Mouse (Mus musculus) intestine, embryonic 14.5 days (tissue): Measurements from ENCODE around the gene Chst8. TPM values are rescaled to one million over a fixed set of nuclear protein-coding genes. Genes with fewer than 3 reads are reported as not detected.

ENCODE experiments used
- ATAC-seq: fragments of 200-750 bp; cut with Nextera tagmentation; replicated peaks from 2 replicates; pipeline ENCODE4 v1.8.0; 2017; ENCODE audit warnings: low read depth, moderate number of reproducible peaks, moderate TSS enrichment, moderate library complexity; ENCODE audit not compliant: low FRiP score, low TSS enrichment
- DNase-seq: peaks from one replicate; pipeline ENCODE4 v3.0.0-alpha.2; 2018; ENCODE audit warnings: low spot score
- H3K27ac ChIP-seq: fragments of 300-500 bp; sonication (generic); 2 replicates; pipeline ENCODE4 v1.5.1; 2014; ENCODE audit warnings: low read depth, mild to moderate bottlenecking, control low read depth
- H3K27me3 ChIP-seq: fragments of 300-500 bp; sonication (generic); replicated peaks from 2 replicates; pipeline ENCODE4 v1.6.1; 2014; ENCODE audit warnings: low read length, control low read depth; ENCODE audit not compliant: control insufficient read depth, insufficient read depth
- H3K36me3 ChIP-seq: fragments of 300-500 bp; sonication (generic); 2 replicates; pipeline ENCODE4 v1.6.1; 2014; ENCODE audit warnings: low read length, control low read depth; ENCODE audit not compliant: control insufficient read depth, insufficient read depth
- H3K4me1 ChIP-seq: fragments of 300-500 bp; sonication (generic); replicated peaks from 2 replicates; pipeline ENCODE4 v1.6.1; 2014; ENCODE audit warnings: low read length, control low read depth, mixed read lengths; ENCODE audit not compliant: control insufficient read depth, insufficient read depth
- H3K4me2 ChIP-seq: fragments of 300-500 bp; sonication (generic); 2 replicates; pipeline ENCODE4 v1.6.1; 2014; ENCODE audit warnings: low read length
- H3K4me3 ChIP-seq: fragments of 300-500 bp; sonication (generic); 2 replicates; pipeline ENCODE4 v1.5.1; 2014; ENCODE audit warnings: low read depth, low read length, control low read depth, mixed read lengths
- H3K9ac ChIP-seq: fragments of 300-500 bp; sonication (generic); 2 replicates; pipeline ENCODE4 v1.6.1; 2014; ENCODE audit warnings: mild to moderate bottlenecking, low read length
- H3K9me3 ChIP-seq: fragments of 300-500 bp; sonication (generic); 2 replicates; pipeline ENCODE4 v1.6.1; 2016; ENCODE audit warnings: low read length, control low read depth; ENCODE audit not compliant: control insufficient read depth
- WGBS: fragments of 180-500 bp; shearing (Covaris S2); extraction: QIAGEN DNeasy Blood & Tissue Kit; methylation state at CpG from one replicate; pipeline ENCODE4 v1.1.7; 2014; 5-methylcytosine and 5-hydroxymethylcytosine counted together
- polyA plus RNA-seq: library from polyadenylated mRNA; unstranded; fragments of >200 nt; fragmentation: Nextera tagmentation; extraction: Ambion mirVana; gene quantifications from 2 replicates; pipeline ENCODE4 v1.2.1, GENCODE M21; 2014

Gene Chst8
- polyA plus RNA-seq, 1 experiment from 2014 or later = 2.8 TPM

DNA sequence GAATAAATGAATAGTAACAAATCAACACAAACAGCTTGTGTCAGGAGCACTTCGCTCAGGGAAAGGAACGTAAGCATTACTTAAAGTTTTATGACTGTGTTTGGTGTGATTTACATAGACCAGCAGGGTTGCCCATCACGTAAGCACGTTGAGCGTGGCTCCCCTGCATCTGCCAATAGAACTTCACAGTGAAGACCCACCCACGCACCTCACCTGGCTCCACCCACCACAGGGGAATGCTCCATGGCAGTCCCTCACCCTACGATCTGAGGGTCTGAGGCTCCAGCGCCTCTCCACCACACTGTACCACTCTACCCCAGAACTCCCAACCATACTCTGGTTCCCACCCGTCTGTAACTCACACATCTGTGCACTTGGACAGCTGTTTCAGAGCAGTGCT lies 67.1 kb downstream of the Chst8 start:
- no peak for DNase-seq

GRCm38 (mm10) chr7:34744994-34745393 lies 67.5 kb downstream of the Chst8 start:
- Histone ChIP-seq H3K9ac (no peak overlapping the region), H3K36me3 (no peaks in the 10 kb centered on the region), H3K27ac (no peak overlapping the region), H3K27me3 (no peaks in the 10 kb centered on the region), H3K9me3 (no peaks in the 10 kb centered on the region), H3K4me1 (peaks cover 12% of the 10 kb centered on the region; the same call in 1 of the 2 replicates), H3K4me2 (no peak overlapping the region), H3K4me3 (no peak overlapping the region)
- ATAC-seq = no peak
- DNase-seq = no peak
- WGBS = 86% methylated on average over 8 of the region's 8 CpGs

More for the DNA sequence above, 67.1 kb downstream of the Chst8 start:
- WGBS = 69% methylated on average over 9 of the region's 9 CpGs
- no peaks in the 10 kb centered on the region for H3K9me3 ChIP-seq
- H3K4me2 ChIP-seq = no peak overlapping the region
- H3K27me3 ChIP-seq = no peaks in the 10 kb centered on the region
- peaks cover 12% of the 10 kb centered on the region; the same call in 1 of the 2 replicates for H3K4me1 ChIP-seq
- H3K27ac ChIP-seq = peak overlapping the region; percentile 71; the same call in 1 of the 2 replicates
- no peak overlapping the region for H3K4me3 ChIP-seq
- ATAC-seq = peak; percentile 45; the same call in 1 of the 2 replicates
- H3K9ac ChIP-seq = no peak overlapping the region
- no peaks in the 10 kb centered on the region for H3K36me3 ChIP-seq

GRCm38 (mm10) chr7:34743411-34744085 lies 69.0 kb downstream of the Chst8 start:
- 79% methylated on average over 8 of the region's 8 CpGs for WGBS
- Histone ChIP-seq H3K4me2 (no peak overlapping the region), H3K27me3 (no peaks in the 10 kb centered on the region), H3K4me1 (peaks cover 12% of the 10 kb centered on the region; the same call in 1 of the 2 replicates), H3K4me3 (no peak overlapping the region), H3K27ac (no peak overlapping the region), H3K9ac (no peak overlapping the region), H3K9me3 (0 out of 2 replicates have a peak, but pooled peaks cover 3% of the 10 kb centered on the region), H3K36me3 (no peaks in the 10 kb centered on the region)
- no peak for ATAC-seq
- no peak for DNase-seq

GRCm38 (mm10) chr7:34739371-34739770 lies 73.1 kb downstream of the Chst8 start:
- Histone ChIP-seq H3K27me3 (no peaks in the 10 kb centered on the region), H3K4me2 (no peak overlapping the region), H3K4me1 (no peaks in the 10 kb centered on the region), H3K36me3 (no peaks in the 10 kb centered on the region), H3K27ac (no peak overlapping the region), H3K4me3 (no peak overlapping the region), H3K9ac (no peak overlapping the region), H3K9me3 (0 out of 2 replicates have a peak, but pooled peaks cover 3% of the 10 kb centered on the region)
- 94% methylated on average over 8 of the region's 8 CpGs for WGBS
- ATAC-seq (no peak), DNase-seq (no peak)

- Histone ChIP-seq H3K4me2 (no peak overlapping the region), H3K9me3 (0 out of 2 replicates have a peak, but pooled peaks cover 3% of the 10 kb centered on the region), H3K27ac (no peak overlapping the region), H3K36me3 (no peaks in the 10 kb centered on the region), H3K4me1 (no peaks in the 10 kb centered on the region), H3K27me3 (no peaks in the 10 kb centered on the region), H3K9ac (no peak overlapping the region), H3K4me3 (no peak overlapping the region)
- ATAC-seq (no peak), DNase-seq (peak; percentile 48)
- WGBS = 66% methylated on average over 6 of the region's 6 CpGs
Observed at GRCm38 (mm10) chr7:34737206-34737605, 75.3 kb downstream of the Chst8 start.

DNA sequence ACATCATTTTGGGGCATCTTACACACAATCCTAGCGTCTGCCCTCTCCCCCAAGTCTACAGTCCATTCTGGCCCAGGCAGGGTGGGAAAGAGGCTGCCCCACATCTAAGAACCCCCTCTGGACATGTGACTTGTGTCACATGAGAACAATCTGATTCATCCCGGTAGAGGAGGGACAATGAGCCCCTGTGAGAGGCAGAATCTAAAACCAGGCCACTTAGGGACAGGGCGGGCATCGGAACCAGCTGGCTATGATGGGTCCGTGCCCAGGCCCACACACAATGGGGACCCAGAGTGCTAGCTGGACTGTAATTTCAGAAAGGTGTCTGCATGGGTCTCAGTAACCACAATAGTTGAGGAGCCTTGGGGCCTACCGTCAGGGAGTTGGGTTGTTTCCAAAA lies 78.2 kb downstream of the Chst8 start:
- H3K9ac ChIP-seq = no peak overlapping the region
- H3K4me2 ChIP-seq = no peak overlapping the region
- no peak overlapping the region for H3K4me3 ChIP-seq
- no peaks in the 10 kb centered on the region for H3K4me1 ChIP-seq
- H3K36me3 ChIP-seq = no peaks in the 10 kb centered on the region
- H3K27me3 ChIP-seq = no peaks in the 10 kb centered on the region
- DNase-seq (no peak), ATAC-seq (no peak)
- 0 out of 2 replicates have a peak, but pooled peaks cover under 1% of the 10 kb centered on the region for H3K9me3 ChIP-seq
- H3K27ac ChIP-seq = no peak overlapping the region
- 85% methylated on average over 6 of the region's 6 CpGs for WGBS

- Histone ChIP-seq H3K36me3 (no peaks in the 10 kb centered on the region), H3K4me1 (no peaks in the 10 kb centered on the region), H3K9me3 (no peaks in the 10 kb centered on the region; the same call in 1 of the 2 replicates), H3K4me2 (no peak overlapping the region), H3K27me3 (no peaks in the 10 kb centered on the region), H3K4me3 (no peak overlapping the region), H3K9ac (no peak overlapping the region), H3K27ac (no peak overlapping the region)
- DNase-seq (no peak), ATAC-seq (no peak)
- WGBS = 43% methylated on average over 6 of the region's 6 CpGs
Observed at GRCm38 (mm10) chr7:34728931-34729330, 83.6 kb downstream of the Chst8 start.

DNA sequence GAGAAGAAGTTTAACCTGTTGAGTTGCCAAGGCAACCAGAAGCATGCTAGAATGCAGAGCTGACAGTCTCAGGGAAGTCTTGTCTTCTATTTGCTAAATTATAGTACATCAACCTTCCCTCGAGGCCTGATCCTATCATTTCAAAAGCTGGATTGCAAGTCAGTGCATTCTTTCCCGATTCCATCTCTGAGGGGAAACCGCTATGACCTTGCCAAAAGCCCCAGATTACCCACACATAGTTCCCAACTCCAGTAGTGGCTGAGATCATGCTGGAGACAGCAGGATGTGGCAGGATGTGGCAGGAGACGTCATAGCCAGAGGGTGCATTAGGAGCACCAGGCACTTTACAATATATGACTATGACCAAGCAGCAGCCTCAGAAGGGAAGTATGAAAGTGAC lies 87.3 kb downstream of the Chst8 start:
- Histone ChIP-seq H3K9ac (no peak overlapping the region), H3K9me3 (no peaks in the 10 kb centered on the region; the same call in 1 of the 2 replicates), H3K36me3 (no peaks in the 10 kb centered on the region), H3K27ac (no peak overlapping the region), H3K4me3 (no peak overlapping the region), H3K27me3 (no peaks in the 10 kb centered on the region), H3K4me1 (peaks cover 14% of the 10 kb centered on the region), H3K4me2 (no peak overlapping the region)
- 87% methylated on average over 4 of the region's 4 CpGs for WGBS
- ATAC-seq (no peak), DNase-seq (no peak)
